Mouse (Mus musculus) limb, embryonic 14.5 days (tissue): ENCODE results near the gene Limk2. TPM values are rescaled to one million over a fixed set of nuclear protein-coding genes. Genes with fewer than 3 reads are reported as not detected.

ENCODE experiments used
- ATAC-seq: fragments of 200-750 bp; cut with Nextera tagmentation; 2 replicates; pipeline ENCODE4 v1.8.0; 2017; ENCODE audit warnings: low read depth, moderate number of reproducible peaks, moderate TSS enrichment; ENCODE audit not compliant: low FRiP score
- DNase-seq: peaks from one replicate; pipeline ENCODE4 v3.0.0-alpha.2; 2015; ENCODE audit warnings: low spot score
- H3K27ac ChIP-seq: fragments of 300-500 bp; sonication (generic); replicated peaks from 2 replicates; pipeline ENCODE4 v1.5.1; 2014; ENCODE audit warnings: low read depth, mild to moderate bottlenecking, low read length, moderate library complexity, mixed read lengths
- H3K27me3 ChIP-seq: fragments of 300-500 bp; sonication (generic); 2 replicates; pipeline ENCODE4 v1.6.1; 2014; ENCODE audit warnings: low read length, mixed read lengths; ENCODE audit not compliant: control insufficient read depth, insufficient read depth
- H3K36me3 ChIP-seq: fragments of 300-500 bp; sonication (generic); 2 replicates; pipeline ENCODE4 v1.6.1; 2014; ENCODE audit warnings: mild to moderate bottlenecking, low read length, moderate library complexity, mixed read lengths; ENCODE audit not compliant: control insufficient read depth, insufficient read depth
- H3K4me1 ChIP-seq: fragments of 300-500 bp; sonication (generic); 2 replicates; pipeline ENCODE4 v1.6.1; 2014; ENCODE audit warnings: antibody characterized with exemption, low read length, mixed read lengths; ENCODE audit not compliant: control insufficient read depth, insufficient read depth
- H3K4me2 ChIP-seq: fragments of 300-500 bp; sonication (generic); replicated peaks from 2 replicates; pipeline ENCODE4 v1.6.1; 2014; ENCODE audit warnings: low read depth, mild to moderate bottlenecking, low read length, moderate library complexity; ENCODE audit not compliant: severe bottlenecking
- H3K4me3 ChIP-seq: fragments of 300-500 bp; sonication (generic); replicated peaks from 2 replicates; pipeline ENCODE4 v1.5.1; 2014; ENCODE audit warnings: low read length
- H3K9ac ChIP-seq: fragments of 300-500 bp; sonication (generic); 2 replicates; pipeline ENCODE4 v1.6.1; 2014; ENCODE audit warnings: mild to moderate bottlenecking, low read depth, low read length, moderate library complexity; ENCODE audit not compliant: severe bottlenecking
- H3K9me3 ChIP-seq: fragments of 300-500 bp; sonication (generic); 2 replicates; pipeline ENCODE4 v1.6.1; 2016; ENCODE audit warnings: low read length; ENCODE audit not compliant: control insufficient read depth
- POLR2A ChIP-seq: fragments of 200-500 bp; IDR thresholded peaks from 2 replicates; pipeline ENCODE4 v1.8.0; 2012; ENCODE audit warnings: inconsistent platforms, mild to moderate bottlenecking, moderate library complexity, borderline replicate concordance; ENCODE audit not compliant: insufficient read depth, insufficient read length; ENCODE audit errors: extremely low read depth
- WGBS: fragments of 180-500 bp; shearing (Covaris S2); extraction: QIAGEN DNeasy Blood & Tissue Kit; methylation state at CpG from one replicate; pipeline ENCODE4 v1.1.7; 2014; 5-methylcytosine and 5-hydroxymethylcytosine counted together
- polyA plus RNA-seq, 2 experiments: library from polyadenylated mRNA; depleted of rRNA in 1 of 2; stranded (reverse) in 1 of 2; unstranded in 1 of 2; fragments of >200 nt; fragmentation: Nextera tagmentation in 1 of 2; extraction: Ambion mirVana in 1 of 2; gene quantifications; 2 replicates each; pipeline versions ENCODE4 v1.2.1 to v1.2.3; 2012 to 2014

Gene Limk2
- polyA plus RNA-seq, 2 experiments: 91.1 to 93.5 TPM

- ATAC-seq (no peak), DNase-seq (no peak)
- Histone ChIP-seq H3K27me3 (no peaks in the 10 kb centered on the region), H3K4me1 (peaks cover 17% of the 10 kb centered on the region), H3K9ac (peak within 1 kb of the TSS; percentile 58), H3K4me3 (peak within 1 kb of the TSS; percentile 52), H3K36me3 (peaks cover 4% of the 10 kb centered on the region; the same call in 1 of the 2 replicates), H3K4me2 (peak within 1 kb of the TSS; percentile 100), H3K27ac (peak within 1 kb of the TSS; percentile 69), H3K9me3 (no peaks in the 10 kb centered on the region)
- no peak for TF ChIP-seq POLR2A
These were observed 79.0 kb downstream of the Limk2 start, which contains the start of gene Pik3ip1 for GRCm38 (mm10) chr11:3329891-3330451. Gene Pik3ip1 (plus strand): TSS chr11:3330401.

- H3K9ac ChIP-seq: no peak overlapping the region
- H3K9me3 ChIP-seq: no peaks in the 10 kb centered on the region
- no peaks in the 10 kb centered on the region for H3K27me3 ChIP-seq
- no peak overlapping the region for H3K27ac ChIP-seq
- WGBS: 78% methylated on average over 11 of the region's 11 CpGs
- DNase-seq (no peak), ATAC-seq (no peak)
- TF ChIP-seq POLR2A: no peak
- peaks cover 3% of the 10 kb centered on the region; the same call in 1 of the 2 replicates for H3K36me3 ChIP-seq
- peaks cover 14% of the 10 kb centered on the region for H3K4me1 ChIP-seq
- no peak overlapping the region for H3K4me3 ChIP-seq
- no peak overlapping the region for H3K4me2 ChIP-seq
These were observed 79.9 kb downstream of the Limk2 start for GRCm38 (mm10) chr11:3328806-3329775.

- ATAC-seq: no peak
- no peak for DNase-seq
- Histone ChIP-seq H3K9ac (no peak overlapping the region), H3K4me1 (peaks cover 14% of the 10 kb centered on the region), H3K4me2 (no peak overlapping the region), H3K36me3 (no peaks in the 10 kb centered on the region), H3K9me3 (no peaks in the 10 kb centered on the region), H3K27ac (no peak overlapping the region), H3K27me3 (no peaks in the 10 kb centered on the region), H3K4me3 (no peak overlapping the region)
- WGBS: 80% methylated on average over 5 of the region's 5 CpGs
- TF ChIP-seq POLR2A: no peak
These were observed 80.7 kb downstream of the Limk2 start for GRCm38 (mm10) chr11:3328271-3328670.

GRCm38 (mm10) chr11:3318286-3318685 is 90.7 kb downstream of the Limk2 start:
- Histone ChIP-seq H3K4me3 (no peak overlapping the region), H3K4me1 (no peaks in the 10 kb centered on the region), H3K4me2 (no peak overlapping the region), H3K9me3 (no peaks in the 10 kb centered on the region), H3K27ac (no peak overlapping the region), H3K9ac (no peak overlapping the region), H3K36me3 (no peaks in the 10 kb centered on the region), H3K27me3 (no peaks in the 10 kb centered on the region)
- ATAC-seq: no peak
- DNase-seq: no peak
- TF ChIP-seq POLR2A: no peak
- 90% methylated on average over 3 of the region's 3 CpGs for WGBS

GRCm38 (mm10) chr11:3314148-3314547 is 94.8 kb downstream of the Limk2 start:
- 30% methylated on average over 2 of the region's 2 CpGs for WGBS
- DNase-seq: peak; percentile 60
- no peak for ATAC-seq

More at GRCm38 (mm10) chr11:3314148-3314547, 94.8 kb downstream of the Limk2 start:
- Histone ChIP-seq H3K9ac (no peak overlapping the region), H3K36me3 (peaks cover 29% of the 10 kb centered on the region), H3K4me3 (no peak overlapping the region), H3K9me3 (no peaks in the 10 kb centered on the region), H3K4me1 (no peaks in the 10 kb centered on the region), H3K4me2 (no peak overlapping the region), H3K27ac (no peak overlapping the region), H3K27me3 (no peaks in the 10 kb centered on the region)
- TF ChIP-seq POLR2A: no peak
